Comparison of ENCODE assay signal across 23 mouse cellular contexts in the genomic region with DNA sequence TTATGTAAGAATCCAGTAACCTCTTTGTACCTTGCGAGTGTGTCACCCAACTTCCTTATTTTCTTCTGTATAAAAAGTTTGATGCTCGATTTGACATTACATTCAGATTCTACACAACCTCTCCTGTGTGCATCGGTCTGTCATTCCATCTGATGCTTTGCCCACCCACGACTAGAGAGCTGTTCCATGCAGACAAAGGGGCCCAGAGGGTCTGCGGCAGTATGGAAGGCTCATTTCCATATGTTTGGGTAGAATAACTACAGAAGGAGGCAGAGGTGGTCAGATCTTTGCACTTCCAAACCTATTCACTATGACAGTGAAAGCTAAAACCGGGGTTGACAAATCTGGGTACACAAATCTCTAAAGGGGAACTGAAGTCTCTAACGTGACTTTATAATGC. TPM values are rescaled to one million over a fixed set of nuclear protein-coding genes. Genes with fewer than 3 reads are reported as not detected.
"Had no signal": no experiment of that assay in that cellular context is flagged by ENCODE, and none has a peak within 500 bp of the region (broad histone marks: within the 10 kb centered on the region; RNA-seq: fewer than 3 reads in every experiment).

No protein-coding gene starts in this region.

RNA-seq across cellular contexts. Expression of a gene that starts 54.4 kb away (rescaled TPM):
- total RNA-seq: granulocyte monocyte progenitor cell, adult 5-6 weeks had no signal

RNA-seq across cellular contexts. Expression of a gene that starts 55.0 kb away (rescaled TPM):
- total RNA-seq: gastrocnemius, adult 18-20 months; granulocyte monocyte progenitor cell, adult 5-6 weeks; heart, postnatal 25 days; layer of hippocampus, adult 18-20 months; layer of hippocampus, adult 8-10 months; layer of hippocampus, postnatal 14 days; layer of hippocampus, postnatal 36 days; left cerebral cortex, adult 18-20 months; left cerebral cortex, adult 8-10 months; left cerebral cortex, postnatal 10 days; left cerebral cortex, postnatal 25 days; left cerebral cortex, postnatal 4 days had no signal
- polyA plus RNA-seq: heart, embryonic 10.5 days; heart, embryonic 12.5 days; heart, embryonic 15.5 days; hindbrain, embryonic 12.5 days; hindbrain, embryonic 14.5 days; hindbrain, embryonic 16.5 days; intestine, embryonic 16.5 days; limb, embryonic 13.5 days; limb, embryonic 15.5 days; liver, embryonic 12.5 days; liver, embryonic 14.5 days had no signal
